Comparison of ENCODE assay signal across 9 mouse cellular contexts in genomic region chr7:84142736-84143473, GRCm38 (mm10). TPM values are rescaled to one million over a fixed set of nuclear protein-coding genes. Genes with fewer than 3 reads are reported as not detected.
DNase-seq lines count a peak whose midpoint lies in the region; ATAC-seq lines count a peak whose summit lies in the region.
"Had no signal": no experiment of that assay in that cellular context is flagged by ENCODE, and none has a peak within 500 bp of the region (broad histone marks: within the 10 kb centered on the region; RNA-seq: fewer than 3 reads in every experiment).

No protein-coding gene starts in this region.

- no peaks in the 10 kb centered on the region for H3K27me3 ChIP-seq in heart, embryonic 15.5 days
- no peaks in the 10 kb centered on the region for H3K27me3 ChIP-seq in liver, embryonic 13.5 days
- no peaks in the 10 kb centered on the region for H3K27me3 ChIP-seq in midbrain, embryonic 13.5 days

- H3K4me3 ChIP-seq in heart, embryonic 15.5 days, result no peak overlapping the region
- no peak overlapping the region for H3K4me3 ChIP-seq in liver, embryonic 13.5 days (replicated peaks)
- H3K4me3 ChIP-seq in midbrain, embryonic 13.5 days (replicated peaks), result no peak overlapping the region

- no peak overlapping the region for H3K9ac ChIP-seq in heart, embryonic 15.5 days
- no peak overlapping the region for H3K9ac ChIP-seq in liver, embryonic 13.5 days
- H3K9ac ChIP-seq in midbrain, embryonic 13.5 days (replicated peaks), result no peak overlapping the region

- 45% methylated on average over 7 of the region's 7 CpGs for WGBS in heart, embryonic 15.5 days
- 32% methylated on average over 7 of the region's 7 CpGs for WGBS in liver, embryonic 13.5 days (ENCODE audit: insufficient replicate concordance)
- 70% methylated on average over 7 of the region's 7 CpGs for WGBS in midbrain, embryonic 13.5 days

- no peak for DNase-seq in heart, postnatal 10 days
- no peak for DNase-seq in liver, embryonic 13.5 days
- no peak for DNase-seq in embryo, embryonic 10 days (ENCODE audit: low spot score)
- DNase-seq in adrenal gland, adult 8-10 months, result no peak

- H3K9me3 ChIP-seq in heart, embryonic 15.5 days (replicated peaks), result no peaks in the 10 kb centered on the region
- H3K9me3 ChIP-seq in liver, embryonic 13.5 days (replicated peaks), result no peaks in the 10 kb centered on the region
- H3K9me3 ChIP-seq in midbrain, embryonic 13.5 days, result no peaks in the 10 kb centered on the region

- peak overlapping the region; percentile 33 for H3K27ac ChIP-seq in heart, embryonic 15.5 days
- H3K27ac ChIP-seq in liver, embryonic 13.5 days, result peak overlapping the region; percentile 68
- no peak overlapping the region for H3K27ac ChIP-seq in midbrain, embryonic 13.5 days

- intact Hi-C loops in heart, postnatal 10 days (cut with DNase I), result no loop called here

- H3K4me1 ChIP-seq in heart, embryonic 15.5 days (replicated peaks), result peaks cover 94% of the 10 kb centered on the region
- H3K4me1 ChIP-seq in liver, embryonic 13.5 days (replicated peaks), result peaks cover 93% of the 10 kb centered on the region
- H3K4me1 ChIP-seq in midbrain, embryonic 13.5 days (replicated peaks), result peaks cover 77% of the 10 kb centered on the region

- ATAC-seq in heart, embryonic 15.5 days (replicated peaks; ENCODE audit: insufficient number of reproducible peaks, insufficient read depth, low FRiP score, low read depth), result no peak
- ATAC-seq in activated CD4-positive, CD25-positive, alpha-beta regulatory T cell, adult 4 months, result peak; percentile 57
- ATAC-seq in liver, embryonic 13.5 days (ENCODE audit: low read depth), result peak; percentile 39; the same call in 1 of the 2 replicates
- peak; percentile 44; the same call in 1 of the 2 replicates for ATAC-seq in neutrophil, adult 5-6 weeks (ENCODE audit: extremely low read depth, insufficient number of reproducible peaks, low FRiP score, poor library complexity, severe bottlenecking)
- ATAC-seq in midbrain, embryonic 13.5 days, result no peak

- H3K4me2 ChIP-seq in heart, embryonic 15.5 days, result 0 out of 2 replicates have a peak overlapping the region, but pooled peaks have one; percentile 22
- H3K4me2 ChIP-seq in liver, embryonic 13.5 days, result no peak overlapping the region
- no peak overlapping the region for H3K4me2 ChIP-seq in midbrain, embryonic 13.5 days (replicated peaks)

- H3K36me3 ChIP-seq in heart, embryonic 15.5 days, result no peaks in the 10 kb centered on the region
- no peaks in the 10 kb centered on the region for H3K36me3 ChIP-seq in liver, embryonic 13.5 days
- no peaks in the 10 kb centered on the region for H3K36me3 ChIP-seq in midbrain, embryonic 13.5 days

RNA-seq across cellular contexts. Expression of gene Abhd17c, which starts 8.8 kb away (rescaled TPM):
- polyA plus RNA-seq in heart, embryonic 15.5 days (2015; fragmentation: Nextera tagmentation; extraction: Ambion mirVana), result 58.4 and 58.7 TPM in 2 replicates
- total RNA-seq in heart, postnatal 10 days (2021), result 10 to 100 TPM; 39.3 to 46.7 TPM
- polyA plus RNA-seq in activated CD4-positive, CD25-positive, alpha-beta regulatory T cell, adult 4 months (2017; shearing (Covaris generic)), result 10 to 100 TPM in 1 of 2 experiments, 1 to 10 TPM in 1; 6.6 to 12.2 TPM
- polyA plus RNA-seq in liver, embryonic 13.5 days (2015; fragmentation: Nextera tagmentation; extraction: Ambion mirVana), result 14.9 and 18.2 TPM in 2 replicates
- 6.6 and 8.6 TPM in 2 replicates for total RNA-seq in neutrophil, adult 5-6 weeks (2017)
- 10 to 100 TPM; 26.2 to 32.3 (median 29.8) TPM for total RNA-seq in adrenal gland, adult 8-10 months (2022)
- 15.5 and 22.9 TPM in 2 replicates for polyA plus RNA-seq in midbrain, embryonic 13.5 days (2015; fragmentation: Nextera tagmentation; extraction: Ambion mirVana)

RNA-seq across cellular contexts. Expression of gene Cemip, which starts 56.6 kb away (rescaled TPM):
- 0.60 TPM in 2 replicates for polyA plus RNA-seq in heart, embryonic 15.5 days (2015; fragmentation: Nextera tagmentation; extraction: Ambion mirVana)
- total RNA-seq in heart, postnatal 10 days (2021), result 1 to 10 TPM; 1.5 TPM
- polyA plus RNA-seq in activated CD4-positive, CD25-positive, alpha-beta regulatory T cell, adult 4 months (2017; shearing (Covaris generic)), result under 1 TPM in 1 of 2 experiments, not detected in 1; 0.22 TPM
- polyA plus RNA-seq in liver, embryonic 13.5 days (2015; fragmentation: Nextera tagmentation; extraction: Ambion mirVana), result 0.02 TPM in 2 replicates
- not detected in 2 replicates for total RNA-seq in neutrophil, adult 5-6 weeks (2017)
- 1 to 10 TPM in 2 of 4 experiments, under 1 TPM in 2; 0.77 to 1.4 (median 1.0) TPM for total RNA-seq in adrenal gland, adult 8-10 months (2022)
- 0.16 and 0.28 TPM in 2 replicates for polyA plus RNA-seq in midbrain, embryonic 13.5 days (2015; fragmentation: Nextera tagmentation; extraction: Ambion mirVana)
- total RNA-seq: monocyte, adult 5-6 weeks had no signal

Comparison
In these comparisons a context has a peak if more than half of its experiments do, and no peak if none do; other contexts are left out.
1. ATAC-seq: peak in activated CD4-positive, CD25-positive, alpha-beta regulatory T cell, adult 4 months (single experiment), liver, embryonic 13.5 days (single experiment) and neutrophil, adult 5-6 weeks (single experiment); none in heart, embryonic 15.5 days (single experiment) and midbrain, embryonic 13.5 days (single experiment).